14 mouse cellular contexts compared by ENCODE assay signal in genomic region chr5:53427411-53427810, GRCm38 (mm10). TPM values are rescaled to one million over a fixed set of nuclear protein-coding genes. Genes with fewer than 3 reads are reported as not detected.
DNase-seq lines count a peak whose midpoint lies in the region; ATAC-seq and TF ChIP-seq lines count a peak whose summit lies in the region.
"Had no signal": no experiment of that assay in that cellular context is flagged by ENCODE, and none has a peak within 500 bp of the region (broad histone marks: within the 10 kb centered on the region; RNA-seq: fewer than 3 reads in every experiment).

No protein-coding gene starts in this region.

- peak; percentile 31 to 66 for DNase-seq in heart, adult 2 months
- no peak for DNase-seq in heart, postnatal 36 days
- peak; percentile 46 for DNase-seq in urinary bladder, postnatal 14 days (ENCODE audit: low spot score)
- no peak for DNase-seq in urinary bladder, postnatal 4 days (ENCODE audit: low spot score in 2 of 2)
- no peak for DNase-seq in kidney, adult 9 months
- no peak for DNase-seq in midbrain, embryonic 14.5 days
- DNase-seq: lung, embryonic 14.5 days; thymus, postnatal 4 days had no signal

- TF ChIP-seq CTCF in heart, adult 2 months (IDR thresholded peaks at IDR 0.05) = no peak

- H3K27me3 ChIP-seq in heart, adult 2 months (ENCODE audit: control insufficient read depth, insufficient read depth, low read length) = no peaks in the 10 kb centered on the region
- no peaks in the 10 kb centered on the region for H3K27me3 ChIP-seq in heart, embryonic 16.5 days (ENCODE audit: control insufficient read depth, insufficient read depth, low read length)
- no peaks in the 10 kb centered on the region for H3K27me3 ChIP-seq in midbrain, embryonic 14.5 days (ENCODE audit: control insufficient read depth, insufficient read depth, low read length)
- H3K27me3 ChIP-seq: forebrain, embryonic 13.5 days; kidney, embryonic 15.5 days; limb, embryonic 15.5 days had no signal

- H3K36me3 ChIP-seq in heart, adult 2 months (ENCODE audit: control insufficient read depth, insufficient read depth, low read length) = peaks cover 3% of the 10 kb centered on the region; the same call in 1 of the 2 replicates
- H3K36me3 ChIP-seq in heart, embryonic 16.5 days (ENCODE audit: control insufficient read depth, insufficient read depth) = no peaks in the 10 kb centered on the region
- H3K36me3 ChIP-seq in midbrain, embryonic 14.5 days (ENCODE audit: control insufficient read depth, insufficient read depth, low read length) = no peaks in the 10 kb centered on the region
- H3K36me3 ChIP-seq: kidney, embryonic 15.5 days; limb, embryonic 15.5 days had no signal

- intact Hi-C loops in heart, adult 2 months (cut with DNase I) = no loop called here
- intact Hi-C loops in heart, postnatal 36 days (cut with DNase I) = loop anchor here (5.0 kb wide), 2 partner anchors 45 to 160 kb away; no protein-coding TSS in a partner anchor

- H3K4me3 ChIP-seq in heart, adult 2 months = no peak overlapping the region
- no peak overlapping the region for H3K4me3 ChIP-seq in heart, embryonic 16.5 days (ENCODE audit: low read length)
- H3K4me3 ChIP-seq in midbrain, embryonic 14.5 days (replicated peaks; ENCODE audit: low read depth, low read length) = no peak overlapping the region
- H3K4me3 ChIP-seq: forebrain, embryonic 13.5 days; kidney, embryonic 15.5 days; left cerebral cortex, adult 2 months; limb, embryonic 15.5 days; myocyte had no signal

- TF ChIP-seq EP300 in heart, adult 2 months (IDR thresholded peaks at IDR 0.05; ENCODE audit: insufficient read depth, low read depth, low read length) = no peak

- no peaks in the 10 kb centered on the region for H3K9me3 ChIP-seq in heart, embryonic 16.5 days (replicated peaks; ENCODE audit: control insufficient read depth, low read length)
- no peaks in the 10 kb centered on the region for H3K9me3 ChIP-seq in midbrain, embryonic 14.5 days (ENCODE audit: control insufficient read depth, low read length)
- H3K9me3 ChIP-seq: forebrain, embryonic 13.5 days; kidney, embryonic 15.5 days; limb, embryonic 15.5 days had no signal

- 47% methylated on average over 4 of the region's 4 CpGs for whole genome bisulfite sequencing in heart, adult 2 months
- WGBS in heart, embryonic 16.5 days = 61% methylated on average over 4 of the region's 4 CpGs
- WGBS in midbrain, embryonic 14.5 days = 84% methylated on average over 4 of the region's 4 CpGs

- no peak for TF ChIP-seq POLR2A in heart, adult 2 months (IDR thresholded peaks at IDR 0.05; ENCODE audit: insufficient read depth, low read depth, low read length)

- no peak overlapping the region for H3K4me2 ChIP-seq in heart, embryonic 16.5 days (ENCODE audit: low read depth, low read length)
- no peak overlapping the region for H3K4me2 ChIP-seq in midbrain, embryonic 14.5 days (ENCODE audit: low read length)
- H3K4me2 ChIP-seq: forebrain, embryonic 13.5 days; kidney, embryonic 15.5 days; limb, embryonic 15.5 days; lung, embryonic 14.5 days had no signal

- no peak overlapping the region; the same call in 1 of the 2 replicates for H3K27ac ChIP-seq in heart, adult 2 months
- no peak overlapping the region for H3K27ac ChIP-seq in heart, embryonic 16.5 days (ENCODE audit: low read length)
- H3K27ac ChIP-seq in midbrain, embryonic 14.5 days (replicated peaks; ENCODE audit: low read depth, low read length) = no peak overlapping the region
- H3K27ac ChIP-seq: forebrain, embryonic 13.5 days; kidney, embryonic 15.5 days; left cerebral cortex, adult 2 months; limb, embryonic 15.5 days had no signal

- H3K9ac ChIP-seq in heart, adult 2 months (ENCODE audit: low read depth, low read length) = no peak overlapping the region
- H3K9ac ChIP-seq in heart, embryonic 16.5 days (ENCODE audit: low read length) = no peak overlapping the region
- H3K9ac ChIP-seq in midbrain, embryonic 14.5 days (replicated peaks; ENCODE audit: low read length) = no peak overlapping the region
- H3K9ac ChIP-seq: forebrain, embryonic 13.5 days; kidney, embryonic 15.5 days; limb, embryonic 15.5 days; lung, embryonic 14.5 days had no signal

- H3K79me2 ChIP-seq in heart, adult 2 months (replicated peaks; ENCODE audit: control insufficient read depth, insufficient read depth, low read length) = no peaks in the 10 kb centered on the region

- ATAC-seq in heart, embryonic 16.5 days (replicated peaks; ENCODE audit: extremely low read depth, insufficient read depth, low FRiP score) = peak; percentile 32; the same call in 1 of the 2 replicates
- no peak for ATAC-seq in midbrain, embryonic 14.5 days (ENCODE audit: low FRiP score, low TSS enrichment)
- ATAC-seq: forebrain, embryonic 13.5 days had no signal

- peaks cover 2% of the 10 kb centered on the region for H3K4me1 ChIP-seq in heart, adult 2 months (ENCODE audit: control insufficient read depth, insufficient read depth, low read length)
- H3K4me1 ChIP-seq in heart, embryonic 16.5 days (ENCODE audit: control insufficient read depth, insufficient read depth, low read length) = 0 out of 2 replicates have a peak, but pooled peaks cover 3% of the 10 kb centered on the region
- H3K4me1 ChIP-seq in midbrain, embryonic 14.5 days (ENCODE audit: control insufficient read depth, insufficient read depth, low read length) = no peaks in the 10 kb centered on the region
- H3K4me1 ChIP-seq: forebrain, embryonic 13.5 days; kidney, embryonic 15.5 days; limb, embryonic 15.5 days had no signal

RNA-seq across cellular contexts. Expression of gene Rbpj, which starts 38.5 kb away (rescaled TPM):
- total RNA-seq in heart, adult 2 months (2021) = 10 to 100 TPM; 22.1 to 29.6 TPM
- polyA plus RNA-seq in heart, adult 2 months (2012; rRNA removed) = 13.5 and 18.1 TPM in 2 replicates
- total RNA-seq in heart, postnatal 36 days (2021) = 10 to 100 TPM; 27.2 to 35.3 TPM
- polyA plus RNA-seq in heart, embryonic 16.5 days (2015; fragmentation: Nextera tagmentation; extraction: Ambion mirVana) = 20.3 and 20.5 TPM in 2 replicates
- polyA plus RNA-seq in midbrain, embryonic 14.5 days (2014; fragmentation: Nextera tagmentation; extraction: Ambion mirVana) = 32.3 and 52.9 TPM in 2 replicates

Comparison
In these comparisons a context has a peak if more than half of its experiments do, and no peak if none do; other contexts are left out.
1. DNase-seq: peak in heart, adult 2 months (2 of 2) and urinary bladder, postnatal 14 days (single experiment); none in heart, postnatal 36 days (0 of 2), urinary bladder, postnatal 4 days (0 of 2), kidney, adult 9 months (single experiment) and midbrain, embryonic 14.5 days (single experiment).